Mouse (Mus musculus) limb, embryonic 11.5 days (tissue): ENCODE measurements around the gene Vinac1. TPM values are rescaled to one million over a fixed set of nuclear protein-coding genes. Genes with fewer than 3 reads are reported as not detected.
A peak's percentile ranks its signal among the peaks of the same experiment; 100 is the strongest.

Experiments used
- ATAC-seq: fragments of 200-750 bp; cut with Nextera tagmentation; 2 replicates; pipeline ENCODE4 v1.8.0; 2017; ENCODE audit warnings: low read depth; ENCODE audit not compliant: insufficient number of reproducible peaks, low FRiP score, low TSS enrichment
- DNase-seq: peaks from one replicate; pipeline ENCODE4 v3.0.0-alpha.2; 2015; ENCODE audit warnings: low spot score
- H3K27ac ChIP-seq: fragments of 300-500 bp; sonication (generic); replicated peaks from 2 replicates; pipeline ENCODE4 v1.5.1; 2014; ENCODE audit warnings: low read depth, mild to moderate bottlenecking, low read length
- H3K27me3 ChIP-seq: fragments of 300-500 bp; sonication (generic); 2 replicates; pipeline ENCODE4 v1.6.1; 2014; ENCODE audit warnings: mild to moderate bottlenecking, low read length, mixed read lengths; ENCODE audit not compliant: control insufficient read depth, insufficient read depth
- H3K36me3 ChIP-seq: fragments of 300-500 bp; sonication (generic); 2 replicates; pipeline ENCODE4 v1.6.1; 2014; ENCODE audit warnings: mild to moderate bottlenecking, low read length, moderate library complexity, mixed read lengths; ENCODE audit not compliant: control insufficient read depth, insufficient read depth
- H3K4me1 ChIP-seq: fragments of 300-500 bp; sonication (generic); 2 replicates; pipeline ENCODE4 v1.6.1; 2014; ENCODE audit warnings: low read length, mixed read lengths; ENCODE audit not compliant: control insufficient read depth, insufficient read depth
- H3K4me2 ChIP-seq: fragments of 300-500 bp; sonication (generic); 2 replicates; pipeline ENCODE4 v1.6.1; 2014; ENCODE audit warnings: low read depth, mild to moderate bottlenecking, moderate library complexity; ENCODE audit not compliant: severe bottlenecking
- H3K4me3 ChIP-seq: fragments of 300-500 bp; sonication (generic); 2 replicates; pipeline ENCODE4 v1.5.1; 2014; ENCODE audit warnings: low read depth, low read length
- H3K9ac ChIP-seq: fragments of 300-500 bp; sonication (generic); 2 replicates; pipeline ENCODE4 v1.6.1; 2014; ENCODE audit warnings: mild to moderate bottlenecking, low read length
- H3K9me3 ChIP-seq: fragments of 300-500 bp; sonication (generic); 2 replicates; pipeline ENCODE4 v1.6.1; 2016; ENCODE audit warnings: low read length; ENCODE audit not compliant: control insufficient read depth
- WGBS: fragments of 180-500 bp; shearing (Covaris S2); extraction: QIAGEN DNeasy Blood & Tissue Kit; methylation state at CpG from one replicate; pipeline ENCODE4 v1.1.7; 2014; 5-methylcytosine and 5-hydroxymethylcytosine counted together
- polyA plus RNA-seq: library from polyadenylated mRNA; unstranded; fragments of >200 nt; fragmentation: Nextera tagmentation; extraction: Ambion mirVana; gene quantifications from 2 replicates; pipeline ENCODE4 v1.2.1, GENCODE M21; 2014

Gene Vinac1
- polyA plus RNA-seq, 1 experiment from 2014 or later: not detected

DNA sequence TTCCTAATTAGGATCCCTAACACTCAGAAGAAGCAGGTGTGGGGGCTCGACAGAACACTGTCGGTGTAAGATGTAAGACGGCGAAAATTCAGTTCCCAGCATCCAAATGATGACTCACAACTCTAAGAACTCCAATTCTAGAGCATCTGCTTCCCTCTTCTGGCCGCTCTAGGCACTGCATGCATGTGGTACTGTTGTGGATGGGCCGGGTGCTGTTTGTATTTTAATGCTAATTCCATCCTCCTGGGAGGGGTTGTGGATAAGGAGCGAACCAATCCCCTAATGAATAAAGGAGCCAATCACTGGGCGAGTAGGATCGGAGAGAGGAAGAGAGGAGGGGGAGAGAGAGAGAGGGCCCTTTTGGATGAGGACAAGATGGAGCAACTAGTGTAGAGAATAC is 8.6 kb upstream of the Vinac1 start:
- peak; percentile 34 for DNase-seq
- 45% methylated on average over 9 of the region's 9 CpGs for WGBS

DNA sequence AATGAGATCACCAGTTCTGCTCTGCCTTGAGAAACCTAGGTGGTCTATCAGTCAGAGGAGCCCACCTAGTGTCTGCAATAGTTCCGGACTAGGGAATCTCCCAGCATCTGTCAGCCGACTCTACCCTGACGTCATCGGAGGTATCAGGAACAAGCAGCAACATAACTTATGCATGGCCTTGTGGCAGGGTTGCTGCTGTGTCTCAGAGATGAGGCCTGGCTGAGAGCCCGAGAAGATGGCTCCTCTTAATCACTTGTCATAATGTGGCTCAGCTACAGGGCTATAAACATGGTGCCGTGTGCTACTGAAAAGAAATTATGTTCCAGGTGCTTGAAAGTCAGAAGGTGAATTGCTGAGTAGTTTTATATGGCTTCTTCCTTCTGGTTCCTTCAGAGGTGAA is 7.8 kb upstream of the Vinac1 start:
- Histone ChIP-seq H3K9ac (no peak overlapping the region), H3K9me3 (no peaks in the 10 kb centered on the region), H3K27ac (no peak overlapping the region), H3K4me3 (no peak overlapping the region), H3K4me2 (no peak overlapping the region), H3K27me3 (no peaks in the 10 kb centered on the region), H3K36me3 (no peaks in the 10 kb centered on the region), H3K4me1 (no peaks in the 10 kb centered on the region)
- WGBS: 88% methylated on average over 6 of the region's 6 CpGs
- DNase-seq (no peak), ATAC-seq (no peak)

More for the DNA sequence above, 8.6 kb upstream of the Vinac1 start:
- Histone ChIP-seq H3K4me2 (no peak overlapping the region), H3K4me1 (no peaks in the 10 kb centered on the region), H3K9me3 (no peaks in the 10 kb centered on the region), H3K27me3 (no peaks in the 10 kb centered on the region), H3K9ac (no peak overlapping the region), H3K4me3 (no peak overlapping the region), H3K27ac (no peak overlapping the region), H3K36me3 (no peaks in the 10 kb centered on the region)
- no peak for ATAC-seq

DNA sequence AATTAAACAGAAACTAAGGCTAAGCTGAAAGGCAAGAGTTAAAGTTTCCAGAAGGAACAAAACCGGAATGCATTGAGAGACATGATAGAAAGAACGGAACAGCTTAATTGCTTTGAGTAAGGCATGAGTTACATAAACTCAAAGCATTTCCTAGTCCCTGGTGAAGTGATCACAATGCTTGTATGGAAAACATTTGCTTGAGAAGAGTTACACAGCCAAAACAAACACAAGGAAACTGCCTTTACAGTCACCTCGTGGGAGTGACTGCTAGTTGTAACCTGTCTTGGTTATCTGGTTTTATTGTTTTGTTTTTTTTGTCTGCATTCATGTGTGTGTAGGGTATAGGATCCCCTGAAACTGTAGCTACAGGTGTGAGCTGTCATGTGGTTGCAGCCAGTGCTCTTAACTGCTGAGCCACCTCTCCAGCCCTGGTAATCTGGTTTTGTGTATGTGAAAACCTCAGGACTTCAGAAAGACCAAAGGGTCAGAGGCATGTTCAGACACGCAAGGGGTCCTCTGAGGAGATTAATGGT is 4.5 kb upstream of the Vinac1 start:
- Histone ChIP-seq H3K9me3 (no peaks in the 10 kb centered on the region), H3K27me3 (no peaks in the 10 kb centered on the region), H3K27ac (no peak overlapping the region), H3K9ac (no peak overlapping the region), H3K4me2 (no peak overlapping the region), H3K36me3 (no peaks in the 10 kb centered on the region), H3K4me3 (no peak overlapping the region), H3K4me1 (no peaks in the 10 kb centered on the region)
- WGBS: 75% methylated on average over 4 of the region's 4 CpGs
- no peak for ATAC-seq
- no peak for DNase-seq

DNA sequence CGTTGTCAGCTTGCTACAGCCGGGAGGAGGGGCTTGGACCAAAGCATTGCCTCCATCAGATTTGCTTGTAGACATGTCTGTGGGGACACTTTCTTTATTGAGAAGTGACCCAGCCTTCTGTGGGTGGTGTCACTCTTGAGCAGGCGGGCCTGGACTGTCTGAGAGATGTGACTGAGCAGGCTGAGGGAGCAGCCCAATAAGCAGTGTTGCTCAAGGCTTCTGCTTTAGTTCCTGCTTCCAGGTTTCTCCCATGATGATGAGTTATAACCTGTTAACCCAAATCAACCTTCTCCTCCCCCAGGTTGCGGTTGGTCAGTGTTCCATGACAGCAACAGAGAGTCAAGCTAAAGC is 1.2 kb downstream of the Vinac1 start:
- Histone ChIP-seq H3K4me1 (no peaks in the 10 kb centered on the region), H3K27ac (no peak overlapping the region), H3K4me2 (no peak overlapping the region), H3K9ac (no peak overlapping the region), H3K36me3 (no peaks in the 10 kb centered on the region), H3K9me3 (no peaks in the 10 kb centered on the region), H3K27me3 (no peaks in the 10 kb centered on the region), H3K4me3 (no peak overlapping the region)
- WGBS: 84% methylated on average over 4 of the region's 4 CpGs
- no peak for DNase-seq
- ATAC-seq: no peak

DNA sequence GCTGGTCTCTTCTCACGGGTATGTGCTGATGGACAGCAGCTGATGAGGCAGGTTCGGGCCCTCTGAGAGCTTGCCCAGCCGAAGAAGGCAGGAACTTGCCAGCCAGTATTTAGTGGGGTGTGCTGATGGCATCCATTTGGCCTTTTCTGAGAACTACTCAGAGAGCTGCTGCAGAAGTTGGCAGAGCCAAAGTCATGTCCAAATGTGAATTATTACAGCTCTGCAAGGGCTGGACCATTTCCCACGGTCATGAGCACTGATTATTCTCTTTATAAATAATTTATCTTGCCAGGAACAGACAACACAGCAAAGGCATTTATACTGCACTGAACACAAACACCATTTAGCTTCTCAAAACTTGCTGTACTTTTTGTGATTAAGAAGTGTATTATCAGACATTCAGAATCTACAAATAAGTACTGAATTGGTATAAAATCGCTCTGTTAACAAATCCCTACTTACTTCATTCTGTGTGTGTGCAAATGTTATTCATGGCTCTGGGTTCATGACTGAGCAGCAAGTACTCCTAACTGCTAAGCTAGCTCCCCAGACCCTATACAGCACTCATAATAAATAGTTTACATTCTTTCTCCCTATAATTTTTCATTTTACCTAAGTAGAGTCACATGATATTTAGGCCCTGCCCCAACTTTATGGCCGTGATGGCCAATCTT is 1.7 kb downstream of the Vinac1 start:
- Histone ChIP-seq H3K27me3 (no peaks in the 10 kb centered on the region), H3K27ac (no peak overlapping the region), H3K9me3 (no peaks in the 10 kb centered on the region), H3K4me2 (no peak overlapping the region), H3K4me1 (no peaks in the 10 kb centered on the region), H3K36me3 (no peaks in the 10 kb centered on the region), H3K4me3 (no peak overlapping the region), H3K9ac (no peak overlapping the region)
- 80% methylated on average over 6 of the region's 6 CpGs for whole genome bisulfite sequencing
- DNase-seq (no peak), ATAC-seq (no peak)

DNA sequence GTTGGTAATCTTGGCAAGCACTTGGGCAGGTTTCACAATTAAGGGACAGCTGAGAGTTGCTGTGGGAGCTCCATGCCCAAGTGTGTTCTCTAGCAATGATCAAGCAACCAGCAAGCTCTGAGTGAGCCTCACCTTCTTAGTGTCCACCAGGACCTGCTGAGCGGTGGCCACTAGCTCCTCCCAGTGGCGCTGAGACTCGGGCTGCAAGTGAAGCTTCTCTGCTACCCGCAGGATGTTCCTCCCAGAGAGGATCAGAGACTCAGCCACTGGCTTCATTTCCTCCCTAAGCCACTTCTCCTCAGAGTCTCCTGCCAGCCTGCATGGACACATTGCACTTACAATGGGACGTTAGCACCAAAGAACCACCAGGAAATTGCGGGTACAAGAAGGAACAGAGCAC is 7.4 kb downstream of the Vinac1 start:
- Histone ChIP-seq H3K4me3 (no peak overlapping the region), H3K4me2 (no peak overlapping the region), H3K9ac (no peak overlapping the region), H3K27me3 (peaks cover 23% of the 10 kb centered on the region), H3K4me1 (peaks cover 7% of the 10 kb centered on the region; the same call in 1 of the 2 replicates), H3K36me3 (no peaks in the 10 kb centered on the region), H3K27ac (no peak overlapping the region), H3K9me3 (no peaks in the 10 kb centered on the region)
- DNase-seq (no peak), ATAC-seq (no peak)
- 29% methylated on average over 6 of the region's 6 CpGs for WGBS

DNA sequence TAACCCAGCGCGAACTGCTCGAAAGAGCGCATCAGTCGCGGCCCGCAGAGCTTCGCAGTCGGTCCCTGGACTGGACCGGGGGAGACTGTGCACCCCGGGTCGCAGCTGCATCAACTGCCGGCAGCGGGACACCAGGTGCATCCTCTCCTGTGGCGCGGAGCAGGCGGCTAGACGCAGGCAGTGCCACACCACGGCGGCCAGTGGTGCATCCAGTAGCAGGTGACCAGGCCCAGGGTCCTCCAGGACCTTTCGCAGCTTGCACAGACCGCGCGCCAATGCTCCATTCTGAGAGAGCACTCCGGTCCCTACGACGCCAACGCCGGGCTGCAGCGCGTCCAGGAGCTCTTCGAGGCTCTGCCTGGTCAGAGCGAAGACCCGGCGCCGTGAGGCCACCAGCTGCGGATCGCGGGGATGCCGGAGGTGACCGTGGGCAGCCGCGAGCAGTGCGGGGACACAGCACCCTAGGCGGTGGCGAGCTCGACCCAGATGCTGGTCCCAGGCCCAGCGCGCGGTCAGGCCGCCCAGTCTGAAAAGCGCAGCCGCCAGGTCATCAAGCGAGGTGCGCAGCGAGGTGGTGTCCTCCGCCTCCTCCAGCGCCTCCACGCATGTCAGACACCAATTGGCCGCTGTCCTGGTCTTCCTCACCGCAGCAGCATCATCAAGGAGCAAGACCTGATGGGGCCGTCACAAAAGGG is 8.9 kb downstream of the Vinac1 start:
- peak overlapping the region; percentile 39; the same call in 1 of the 2 replicates for H3K9ac ChIP-seq
- no peak overlapping the region for H3K27ac ChIP-seq
- peak overlapping the region; percentile 37 for H3K4me3 ChIP-seq
- no peaks in the 10 kb centered on the region for H3K9me3 ChIP-seq
- H3K27me3 ChIP-seq: peaks cover 23% of the 10 kb centered on the region
- no peaks in the 10 kb centered on the region for H3K36me3 ChIP-seq
- ATAC-seq (no peak), DNase-seq (peak; percentile 61)
- WGBS: 2% methylated on average over 62 of the region's 62 CpGs
- peak overlapping the region; percentile 88 for H3K4me2 ChIP-seq
- H3K4me1 ChIP-seq: peaks cover 7% of the 10 kb centered on the region; the same call in 1 of the 2 replicates

DNA sequence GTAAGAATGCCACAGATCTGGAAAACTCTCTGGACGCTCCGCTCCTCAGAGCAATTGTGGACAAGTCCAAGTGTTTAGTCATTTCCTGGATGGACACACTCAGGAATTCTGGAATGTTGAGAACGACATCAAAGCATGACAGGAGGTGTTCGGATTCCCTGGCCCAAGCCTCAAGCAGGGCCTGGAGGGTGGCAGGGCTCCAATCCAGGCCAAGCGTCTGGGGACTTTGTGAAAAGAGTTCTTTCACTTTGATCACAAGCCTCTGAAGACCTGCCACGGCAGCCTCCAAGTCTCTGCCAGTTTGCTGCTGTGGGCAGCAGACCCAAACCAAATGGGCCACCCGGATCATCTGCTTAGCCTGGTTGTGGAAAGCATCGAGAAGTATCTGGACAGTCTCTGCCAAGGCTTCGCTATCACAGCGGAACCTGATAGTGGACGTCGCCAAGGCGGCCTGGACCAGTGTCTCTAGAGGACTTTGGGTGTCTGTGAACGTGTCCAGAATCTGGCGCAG is 9.5 kb downstream of the Vinac1 start:
- WGBS: 34% methylated on average over 15 of the region's 15 CpGs
- Histone ChIP-seq H3K4me2 (peak overlapping the region; percentile 88), H3K27me3 (peaks cover 23% of the 10 kb centered on the region), H3K9me3 (no peaks in the 10 kb centered on the region), H3K4me3 (peak overlapping the region; percentile 37), H3K27ac (no peak overlapping the region), H3K9ac (no peak overlapping the region; the same call in 1 of the 2 replicates), H3K36me3 (no peaks in the 10 kb centered on the region), H3K4me1 (peaks cover 7% of the 10 kb centered on the region; the same call in 1 of the 2 replicates)
- DNase-seq (peak; percentile 29), ATAC-seq (0 out of 2 replicates have a peak, but pooled peaks have one; percentile 35)
